Mouse (Mus musculus): Measurements from ENCODE around the gene Gatd1. TPM values are rescaled to one million over a fixed set of nuclear protein-coding genes. Genes with fewer than 3 reads are reported as not detected.
"Not testable (repeated sequence)": the region's sequence is repeated elsewhere in the genome, so short reads cannot be mapped to it uniquely, and the experiment has no call there.

Gatd1 gene
- polyA plus RNA-seq, 1 experiment from 2014 or later = 21.1 TPM

- peak overlapping the region; percentile 70 for H3K4me3 ChIP-seq
- peak overlapping the region; percentile 90 for H3K4me2 ChIP-seq
- peaks cover 16% of the 10 kb centered on the region for H3K27me3 ChIP-seq (replicated peaks)
- peaks cover 41% of the 10 kb centered on the region for H3K4me1 ChIP-seq
- peak overlapping the region; percentile 77 for H3K9ac ChIP-seq
- H3K27ac ChIP-seq = peak overlapping the region; percentile 84
- no peaks in the 10 kb centered on the region for H3K9me3 ChIP-seq (replicated peaks)
- H3K36me3 ChIP-seq = peaks cover 31% of the 10 kb centered on the region
- ATAC-seq = peak; percentile 18
- 3% methylated on average over 23 of the region's 23 CpGs for WGBS (ENCODE audit: insufficient replicate concordance)
Observed at GRCm38 (mm10) chr7:141455610-141456314, 41.8 kb upstream of the Gatd1 start.

DNA sequence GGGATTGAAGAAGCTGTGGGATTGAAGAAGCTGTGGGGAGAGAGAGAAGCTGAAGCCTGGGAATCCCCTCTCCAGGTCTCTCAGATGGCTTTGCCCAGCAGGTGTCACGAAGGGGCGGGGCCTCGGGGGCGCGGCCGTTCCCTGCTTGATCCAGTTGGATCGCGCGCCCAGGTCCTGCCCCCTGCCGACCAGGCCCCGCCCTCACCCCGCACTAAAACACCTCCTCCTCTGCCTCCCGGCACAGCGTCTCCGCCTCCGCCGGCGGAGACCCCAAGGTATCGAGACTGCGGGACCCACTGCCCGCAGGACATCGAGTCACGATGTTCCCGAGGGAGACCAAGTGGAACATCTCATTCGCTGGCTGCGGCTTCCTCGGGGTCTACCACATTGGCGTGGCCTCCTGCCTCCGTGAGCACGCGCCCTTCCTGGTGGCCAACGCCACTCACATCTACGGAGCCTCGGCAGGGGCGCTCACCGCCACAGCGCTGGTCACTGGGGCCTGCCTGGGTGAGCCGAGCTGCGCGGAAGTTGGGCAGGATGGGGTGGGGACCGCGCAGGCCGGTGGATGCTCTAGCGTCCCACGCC is 41.1 kb upstream of the Gatd1 start, which contains the start of gene Pnpla2:
Gene Pnpla2, plus strand, starts transcription at position 232 of the 585 bp plus-strand sequence.
- Histone ChIP-seq H3K4me3 (peak within 1 kb of the TSS; percentile 70), H3K27me3 (replicated peaks) (peaks cover 9% of the 10 kb centered on the region), H3K9me3 (replicated peaks) (no peaks in the 10 kb centered on the region), H3K9ac (peak within 1 kb of the TSS; percentile 77), H3K4me2 (peak within 1 kb of the TSS; percentile 90), H3K36me3 (peaks cover 38% of the 10 kb centered on the region), H3K4me1 (peaks cover 47% of the 10 kb centered on the region), H3K27ac (peak within 1 kb of the TSS; percentile 84)
- WGBS (ENCODE audit: insufficient replicate concordance) = 3% methylated on average over 45 of the region's 45 CpGs
- peak; percentile 88 for ATAC-seq

- peak overlapping the region; percentile 42; the same call in 1 of the 2 replicates for H3K27ac ChIP-seq
- no peaks in the 10 kb centered on the region for H3K27me3 ChIP-seq (replicated peaks)
- H3K4me3 ChIP-seq = no peak overlapping the region
- H3K9ac ChIP-seq = no peak overlapping the region
- no peaks in the 10 kb centered on the region for H3K9me3 ChIP-seq (replicated peaks)
- H3K4me2 ChIP-seq = no peak overlapping the region
- 71% methylated on average over 2 of the region's 2 CpGs for WGBS (ENCODE audit: insufficient replicate concordance)
- peaks cover 43% of the 10 kb centered on the region for H3K36me3 ChIP-seq
- H3K4me1 ChIP-seq = peaks cover 61% of the 10 kb centered on the region
- ATAC-seq = no peak
Observed at GRCm38 (mm10) chr7:141453636-141454035, 39.7 kb upstream of the Gatd1 start.

DNA sequence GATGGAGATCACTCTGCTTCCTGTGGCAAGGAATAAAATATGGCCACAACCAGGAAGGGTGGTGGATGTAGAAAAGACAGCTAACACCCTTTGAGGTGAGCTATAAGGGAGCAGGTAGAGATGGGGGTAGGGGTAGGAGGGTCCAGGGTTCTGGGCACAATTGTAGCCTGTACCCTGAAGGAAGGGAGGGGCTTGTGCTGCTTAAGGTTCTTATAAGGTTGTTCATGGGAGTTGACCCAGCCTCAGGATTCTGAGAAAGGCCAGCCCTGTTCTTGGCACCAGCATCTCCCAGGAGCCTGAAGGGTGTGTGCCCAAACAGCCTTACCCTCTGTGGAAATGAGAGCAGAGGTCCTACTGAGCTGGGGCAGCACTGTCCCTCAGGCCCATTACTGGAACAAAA is 38.0 kb upstream of the Gatd1 start:
- Histone ChIP-seq H3K4me2 (no peak overlapping the region), H3K9ac (no peak overlapping the region)

GRCm38 (mm10) chr7:141447110-141447991 is 33.4 kb upstream of the Gatd1 start, which contains the start of gene Rplp2:
Gene Rplp2, plus strand, starts transcription at chr7:141447370.
- Histone ChIP-seq H3K27ac (peak within 1 kb of the TSS; percentile 90), H3K9me3 (replicated peaks) (no peaks in the 10 kb centered on the region), H3K4me2 (peak within 1 kb of the TSS; percentile 71), H3K27me3 (replicated peaks) (no peaks in the 10 kb centered on the region), H3K4me3 (peak within 1 kb of the TSS; percentile 90), H3K4me1 (peaks cover 76% of the 10 kb centered on the region), H3K36me3 (peaks cover 49% of the 10 kb centered on the region), H3K9ac (peak within 1 kb of the TSS; percentile 95)
- peak; percentile 85 for ATAC-seq
- under 1% methylated on average over 63 of the region's 63 CpGs for WGBS (ENCODE audit: insufficient replicate concordance)

More for the DNA sequence above, 38.0 kb upstream of the Gatd1 start:
- H3K4me3 ChIP-seq = no peak overlapping the region
- peak overlapping the region; percentile 55 for H3K27ac ChIP-seq
- H3K36me3 ChIP-seq = peaks cover 44% of the 10 kb centered on the region
- peaks cover 66% of the 10 kb centered on the region for H3K4me1 ChIP-seq
- H3K9me3 ChIP-seq (replicated peaks) = no peaks in the 10 kb centered on the region
- no peak for ATAC-seq
- no peaks in the 10 kb centered on the region for H3K27me3 ChIP-seq (replicated peaks)

DNA sequence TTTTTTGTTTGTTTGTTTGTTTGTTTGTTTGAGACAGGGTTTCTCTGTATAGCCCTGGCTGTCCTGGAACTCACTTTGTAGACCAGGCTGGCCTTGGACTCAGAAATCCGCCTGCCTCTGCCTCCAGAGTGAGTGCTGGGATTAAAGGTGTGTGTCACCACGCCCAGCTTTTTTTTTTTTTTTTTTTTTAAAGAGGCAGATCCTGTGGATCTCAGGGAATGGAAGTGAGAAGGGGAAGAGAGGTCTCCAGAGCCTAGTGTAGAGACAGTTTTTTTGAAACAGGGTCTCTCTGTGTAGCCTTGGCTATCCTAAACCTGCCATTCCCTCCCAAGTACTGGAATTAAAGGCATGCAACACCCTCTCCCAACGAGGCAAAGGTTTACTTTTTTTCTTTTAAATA is 32.4 kb upstream of the Gatd1 start:
- not testable (repeated sequence) for H3K27me3 ChIP-seq (replicated peaks); H3K9me3 ChIP-seq (replicated peaks); ATAC-seq; H3K9ac ChIP-seq
- Histone ChIP-seq H3K4me3 (peak overlapping the region; percentile 90; the same call in 1 of the 2 replicates), H3K27ac (peak overlapping the region; percentile 90; the same call in 1 of the 2 replicates), H3K36me3 (peaks cover 49% of the 10 kb centered on the region), H3K4me1 (peaks cover 76% of the 10 kb centered on the region), H3K4me2 (peak overlapping the region; percentile 71)
- 53% methylated on average over 3 of the region's 3 CpGs for WGBS (ENCODE audit: insufficient replicate concordance)

GRCm38 (mm10) chr7:141443828-141444237 is 29.9 kb upstream of the Gatd1 start, which contains the start of gene Pidd1:
Gene Pidd1, minus strand, starts transcription at chr7:141444025.
- H3K27ac ChIP-seq = peak within 1 kb of the TSS; percentile 75
- H3K27me3 ChIP-seq (replicated peaks) = no peaks in the 10 kb centered on the region
- H3K4me2 ChIP-seq = peak within 1 kb of the TSS; percentile 90
- H3K9me3 ChIP-seq (replicated peaks) = no peaks in the 10 kb centered on the region
- H3K4me3 ChIP-seq = peak within 1 kb of the TSS; percentile 68
- WGBS (ENCODE audit: insufficient replicate concordance) = under 1% methylated on average over 25 of the region's 25 CpGs
- peaks cover 62% of the 10 kb centered on the region for H3K4me1 ChIP-seq
- peak within 1 kb of the TSS; percentile 83 for H3K9ac ChIP-seq
- peak; percentile 69 for ATAC-seq
- peaks cover 49% of the 10 kb centered on the region for H3K36me3 ChIP-seq

DNA sequence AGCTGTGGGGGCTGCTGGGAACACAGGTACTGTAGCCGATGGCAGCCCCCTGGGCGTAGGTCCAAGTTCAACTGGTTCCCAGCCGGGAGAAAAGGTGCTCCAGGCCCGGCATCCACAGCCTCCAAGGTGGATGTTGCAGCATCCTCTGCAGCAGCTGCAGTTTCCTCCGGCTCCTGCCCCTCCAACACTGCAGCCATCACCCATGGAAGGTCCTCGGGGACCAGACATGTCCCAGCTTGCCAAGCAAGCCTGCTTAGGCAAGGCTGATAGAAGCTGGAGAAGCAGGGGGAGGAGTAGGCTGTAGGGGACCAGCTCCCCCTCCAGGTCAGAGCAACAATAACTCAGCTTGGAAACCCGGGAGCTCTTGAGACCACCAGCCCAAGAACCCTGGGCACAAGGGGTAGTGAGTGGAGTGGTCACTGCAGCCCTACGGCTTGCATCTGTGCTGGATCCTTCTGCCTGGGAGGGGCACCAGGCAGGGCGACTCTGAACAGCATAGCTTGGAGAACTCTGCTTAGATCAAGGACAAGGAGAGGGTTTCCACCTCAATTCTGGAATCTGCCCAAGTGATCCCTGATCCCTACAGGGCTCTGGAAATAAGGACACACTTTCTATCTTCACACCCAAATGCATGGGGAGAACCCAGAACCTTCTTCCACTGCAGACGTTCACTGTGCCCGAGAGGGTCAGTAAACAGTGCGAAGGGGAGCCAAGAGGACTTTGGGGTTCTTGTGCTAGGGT is 29.3 kb upstream of the Gatd1 start:
- 26% methylated on average over 12 of the region's 12 CpGs for WGBS (ENCODE audit: insufficient replicate concordance)
- H3K4me3 ChIP-seq = peak overlapping the region; percentile 68
- H3K27me3 ChIP-seq (replicated peaks) = no peaks in the 10 kb centered on the region
- peak overlapping the region; percentile 83 for H3K9ac ChIP-seq
- peaks cover 57% of the 10 kb centered on the region for H3K4me1 ChIP-seq
- H3K4me2 ChIP-seq = peak overlapping the region; percentile 90
- H3K36me3 ChIP-seq = peaks cover 49% of the 10 kb centered on the region
- peak; percentile 23 for ATAC-seq
- no peaks in the 10 kb centered on the region for H3K9me3 ChIP-seq (replicated peaks)
- peak overlapping the region; percentile 75 for H3K27ac ChIP-seq

- no peak for ATAC-seq
- peak overlapping the region; percentile 83 for H3K9ac ChIP-seq
- H3K9me3 ChIP-seq (replicated peaks) = no peaks in the 10 kb centered on the region
- H3K4me1 ChIP-seq = peaks cover 67% of the 10 kb centered on the region
- H3K4me2 ChIP-seq = peak overlapping the region; percentile 90
- 0 out of 2 replicates have a peak overlapping the region, but pooled peaks have one; percentile 75 for H3K27ac ChIP-seq
- 89% methylated on average over 13 of the region's 13 CpGs for WGBS (ENCODE audit: insufficient replicate concordance)
- peaks cover 52% of the 10 kb centered on the region for H3K36me3 ChIP-seq
- no peaks in the 10 kb centered on the region for H3K27me3 ChIP-seq (replicated peaks)
- H3K4me3 ChIP-seq = peak overlapping the region; percentile 68
Observed at GRCm38 (mm10) chr7:141442199-141442598, 28.3 kb upstream of the Gatd1 start.

DNA sequence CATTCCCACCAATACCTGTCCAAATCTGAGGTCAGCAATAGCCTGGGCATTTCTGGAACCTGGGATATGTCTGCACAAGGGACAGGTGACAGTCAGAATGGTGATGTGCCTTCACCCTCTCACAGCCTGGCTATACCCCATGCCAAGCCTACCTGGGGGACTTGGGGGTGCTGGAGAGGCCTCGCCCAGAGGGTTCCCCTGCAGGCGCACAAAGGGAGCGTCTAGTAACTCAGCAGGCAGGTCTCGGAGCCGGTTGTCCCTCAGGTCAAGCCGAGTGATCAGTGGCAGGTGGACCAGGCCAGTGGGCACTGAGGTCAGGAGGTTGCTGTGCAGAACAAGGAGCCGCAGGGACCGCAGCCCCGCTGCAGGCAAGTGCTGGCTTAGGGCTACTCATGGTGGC is 27.5 kb upstream of the Gatd1 start:
- no peaks in the 10 kb centered on the region for H3K27me3 ChIP-seq (replicated peaks)
- no peak overlapping the region for H3K27ac ChIP-seq
- peak overlapping the region; percentile 90 for H3K4me2 ChIP-seq
- H3K9me3 ChIP-seq (replicated peaks) = no peaks in the 10 kb centered on the region
- 93% methylated on average over 9 of the region's 9 CpGs for WGBS (ENCODE audit: insufficient replicate concordance)
- peak overlapping the region; percentile 68; the same call in 1 of the 2 replicates for H3K4me3 ChIP-seq
- peaks cover 52% of the 10 kb centered on the region for H3K36me3 ChIP-seq
- H3K9ac ChIP-seq = peak overlapping the region; percentile 83; the same call in 1 of the 2 replicates
- H3K4me1 ChIP-seq = peaks cover 70% of the 10 kb centered on the region
- ATAC-seq = no peak

GRCm38 (mm10) chr7:141440613-141441012 is 26.7 kb upstream of the Gatd1 start:
- no peak overlapping the region for H3K4me3 ChIP-seq
- H3K4me2 ChIP-seq = no peak overlapping the region
- H3K36me3 ChIP-seq = peaks cover 52% of the 10 kb centered on the region
- H3K27ac ChIP-seq = no peak overlapping the region
- H3K4me1 ChIP-seq = peaks cover 72% of the 10 kb centered on the region
- no peaks in the 10 kb centered on the region for H3K9me3 ChIP-seq (replicated peaks)
- no peaks in the 10 kb centered on the region for H3K27me3 ChIP-seq (replicated peaks)
- WGBS (ENCODE audit: insufficient replicate concordance) = 46% methylated on average over 6 of the region's 6 CpGs
- peak overlapping the region; percentile 83; the same call in 1 of the 2 replicates for H3K9ac ChIP-seq
- ATAC-seq = no peak

All from liver, embryonic 12.5 days (tissue).